Mouse (Mus musculus) kidney, postnatal 14 days (tissue): ENCODE measurements around the gene Irf2.
A peak's percentile ranks its signal among the peaks of the same experiment; 100 is the strongest.

Experiments used
- DNase-seq: peaks from one replicate; pipeline ENCODE4 v3.0.0; 2022; ENCODE audit warnings: mixed read lengths

Gene Irf2

DNA sequence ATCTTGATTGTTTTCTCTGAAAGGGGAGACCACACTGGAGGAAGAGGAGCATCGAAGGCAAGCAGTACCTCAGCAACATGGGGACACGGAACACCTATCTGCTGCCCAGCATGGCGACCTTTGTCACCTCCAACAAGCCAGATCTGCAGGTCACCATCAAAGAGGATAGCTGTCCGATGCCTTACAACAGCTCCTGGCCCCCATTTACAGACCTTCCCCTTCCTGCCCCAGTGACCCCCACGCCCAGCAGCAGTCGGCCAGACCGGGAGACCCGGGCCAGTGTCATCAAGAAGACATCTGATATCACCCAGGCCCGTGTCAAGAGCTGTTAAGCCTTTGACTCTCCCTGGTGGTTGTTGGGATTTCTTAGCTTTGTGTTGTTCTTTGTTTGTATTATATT, 106.4 kb downstream of the Irf2 start:
- DNase-seq: no peak

DNA sequence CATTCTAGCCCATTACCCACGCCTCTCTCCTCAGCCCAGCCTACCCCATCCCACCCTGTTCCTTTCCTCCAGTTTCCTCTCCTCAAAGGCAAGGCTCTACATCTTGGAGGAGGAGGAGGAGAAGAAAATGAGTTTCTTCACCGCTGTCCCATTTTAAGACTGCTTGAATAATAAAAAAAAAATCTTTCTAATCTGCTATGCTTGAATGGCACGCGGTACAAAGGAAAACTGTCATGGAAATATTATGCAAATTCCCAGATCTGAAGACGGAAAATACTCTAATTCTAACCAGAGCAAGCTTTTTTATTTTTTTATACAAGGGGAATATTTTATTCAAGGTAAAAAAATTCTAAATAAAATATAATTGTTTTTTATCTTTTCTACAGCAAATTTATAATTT, 107.4 kb downstream of the Irf2 start:
- DNase-seq: no peak

DNA sequence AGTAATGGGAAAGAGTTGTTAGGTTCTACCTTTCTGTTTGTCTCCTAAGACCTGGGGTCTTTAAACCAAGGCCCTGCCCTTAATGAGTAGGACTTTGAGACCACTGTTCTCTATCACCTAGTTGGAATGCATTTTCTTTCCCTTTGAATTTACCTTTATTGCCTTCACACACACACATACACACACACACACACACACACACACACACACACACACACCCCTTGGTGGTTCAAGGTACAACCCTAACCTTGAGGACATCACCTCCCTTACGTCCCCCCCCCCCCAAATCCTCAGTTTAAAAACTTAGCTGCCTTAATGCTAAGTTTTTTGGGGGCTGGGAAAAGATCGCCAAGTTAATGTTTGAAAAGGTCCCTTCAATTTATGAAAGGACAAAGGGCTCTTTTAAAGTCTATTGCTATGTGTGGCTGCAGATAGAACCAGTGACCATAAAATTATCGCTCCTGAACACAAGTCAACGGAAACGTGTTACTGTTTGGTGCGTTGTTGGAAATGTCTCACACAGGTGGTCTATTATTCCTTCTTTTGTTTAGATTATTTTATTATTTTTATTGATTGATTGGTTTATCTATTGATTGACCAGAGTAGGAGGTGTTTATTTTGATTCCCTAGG, 108.6 kb downstream of the Irf2 start:
- no peak for DNase-seq

DNA sequence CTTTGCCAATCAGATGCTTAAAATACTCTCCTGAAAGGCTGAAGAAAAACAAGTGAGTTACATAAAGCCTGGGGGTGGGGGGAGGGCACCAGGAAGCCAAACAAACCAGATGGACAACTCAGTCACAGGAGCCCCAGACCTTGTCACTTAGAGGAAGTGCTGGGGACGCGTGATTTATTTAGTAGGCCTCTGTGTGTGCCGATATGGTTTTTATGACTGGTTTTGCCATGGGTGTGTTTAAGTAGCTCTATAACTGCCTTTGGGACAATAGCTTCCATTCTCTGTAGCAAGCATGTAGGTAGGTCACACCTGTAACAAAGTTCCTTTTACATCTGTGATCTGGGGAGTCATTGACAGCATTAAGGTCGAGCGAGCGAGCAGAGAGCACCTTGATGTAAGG, 109.4 kb downstream of the Irf2 start:
- DNase-seq: no peak

DNA sequence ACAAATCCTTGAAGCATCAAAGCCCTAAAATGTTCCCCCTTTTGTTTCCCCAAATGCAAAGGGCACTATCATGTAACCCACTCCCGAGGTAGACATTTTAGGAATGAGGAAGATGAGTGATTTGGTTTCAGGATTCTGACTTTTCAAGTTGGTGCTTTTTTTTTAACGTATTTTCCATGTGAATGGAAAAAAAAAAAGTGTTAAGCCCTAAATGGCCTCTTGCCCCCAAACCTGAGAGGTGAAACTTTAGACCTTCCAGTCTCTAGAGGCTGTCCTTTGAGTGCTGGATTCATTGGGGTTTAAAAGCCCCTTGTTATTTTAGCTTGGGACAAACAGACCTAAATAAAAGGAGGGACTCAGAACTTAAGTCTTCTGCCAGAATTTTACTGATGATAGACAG, 109.9 kb downstream of the Irf2 start:
- DNase-seq: no peak

DNA sequence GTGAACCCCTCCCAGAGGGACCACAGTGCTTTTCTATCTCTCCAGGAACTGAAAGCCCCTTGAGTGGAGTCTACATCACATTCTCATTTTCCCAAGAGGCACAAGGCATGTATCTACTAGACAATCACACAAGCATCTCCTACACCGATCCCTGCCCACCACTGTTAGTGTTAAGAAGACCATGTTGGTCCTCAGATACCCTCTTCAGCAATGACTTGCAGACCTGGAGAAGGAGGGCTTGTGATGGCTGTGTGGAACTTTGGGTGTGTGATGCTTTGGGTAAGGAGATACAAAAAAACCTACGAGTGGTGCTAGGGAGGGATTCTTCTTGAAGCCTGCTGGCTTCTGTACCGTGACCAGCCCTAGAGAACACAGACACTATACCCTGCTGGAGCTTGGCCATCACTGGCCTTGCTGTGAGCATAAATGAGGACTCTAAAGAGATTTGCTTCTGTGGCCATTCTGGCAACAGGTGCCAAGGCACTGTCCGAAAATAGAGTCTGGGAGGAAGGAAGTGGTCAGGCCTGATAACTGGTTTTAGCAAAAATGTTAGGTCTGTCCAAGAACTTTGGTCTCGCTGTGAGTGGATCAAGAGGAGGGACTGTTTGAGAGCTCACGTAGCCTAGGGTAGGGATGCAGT, 110.8 kb downstream of the Irf2 start:
- no peak for DNase-seq

DNA sequence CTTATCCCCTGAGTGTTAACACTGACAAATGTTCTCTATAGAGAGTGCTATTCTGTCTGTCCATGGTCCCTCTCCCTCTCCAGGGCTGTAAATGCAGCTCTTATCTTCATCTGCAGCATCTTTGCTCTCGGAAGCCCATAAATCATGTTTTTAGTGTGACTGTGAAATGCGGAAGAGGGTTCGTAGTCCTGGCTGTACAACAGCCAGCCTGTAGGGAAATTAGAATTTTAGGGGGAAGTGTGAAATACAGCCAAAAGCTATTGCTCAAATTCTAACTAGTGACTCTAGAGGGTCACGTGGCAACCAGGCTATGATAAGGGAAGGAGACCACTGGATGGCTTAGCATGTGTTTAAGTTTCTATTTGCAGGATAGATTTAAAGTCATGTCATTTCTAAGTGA, 112.0 kb downstream of the Irf2 start:
- peak; percentile 69 for DNase-seq

DNA sequence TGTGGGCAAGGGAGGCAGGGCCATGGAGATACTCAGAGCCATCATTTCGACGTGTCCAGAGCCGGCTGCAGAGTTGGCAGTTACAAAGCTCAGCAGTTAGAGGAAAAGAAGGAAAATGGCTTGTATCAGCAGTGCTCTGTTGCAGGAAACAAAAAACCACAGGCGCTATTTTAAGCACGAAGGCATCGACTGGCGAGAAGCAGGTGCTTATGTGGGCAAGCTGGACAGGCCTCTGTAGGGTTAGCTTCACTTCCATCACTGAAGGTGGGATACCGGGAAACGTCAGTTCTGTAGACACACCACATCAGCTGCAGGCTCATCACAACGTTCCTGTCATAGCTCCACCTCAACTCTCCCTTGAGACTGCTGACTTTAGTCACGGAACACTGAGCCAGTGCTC, 112.8 kb downstream of the Irf2 start:
- DNase-seq: no peak

DNA sequence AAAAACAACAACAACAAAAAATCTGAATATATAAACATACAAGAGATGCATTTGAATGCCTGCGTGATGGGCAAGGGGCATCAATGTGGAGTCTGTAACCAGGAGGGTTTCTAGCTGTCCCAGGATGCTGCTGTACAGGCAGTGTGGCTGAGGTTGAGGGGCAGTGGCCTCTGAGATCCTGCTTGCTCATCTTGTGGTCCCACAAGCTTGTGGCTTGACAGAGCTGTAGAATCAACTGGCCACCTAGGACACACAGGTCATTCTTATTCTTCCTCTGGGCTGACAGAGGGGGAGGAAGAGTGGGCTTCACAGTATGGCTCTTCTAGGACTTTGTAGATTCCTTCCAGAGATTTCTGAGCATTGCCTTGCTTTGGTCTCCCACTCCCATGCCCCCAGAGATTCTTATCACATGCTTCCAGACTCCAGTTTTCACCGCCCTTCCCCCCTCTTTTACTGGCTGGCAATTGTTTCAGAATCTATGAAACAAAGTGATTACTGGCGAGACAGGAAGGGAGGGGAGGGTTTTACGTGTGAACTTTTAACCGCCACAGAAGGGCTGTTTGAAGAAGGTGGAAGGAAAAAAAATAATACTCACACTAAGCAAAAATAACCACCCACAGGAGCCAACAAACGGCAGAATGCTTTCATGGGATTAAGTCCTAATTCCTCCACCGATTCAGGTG, 119.8 kb downstream of the Irf2 start:
- no peak for DNase-seq

DNA sequence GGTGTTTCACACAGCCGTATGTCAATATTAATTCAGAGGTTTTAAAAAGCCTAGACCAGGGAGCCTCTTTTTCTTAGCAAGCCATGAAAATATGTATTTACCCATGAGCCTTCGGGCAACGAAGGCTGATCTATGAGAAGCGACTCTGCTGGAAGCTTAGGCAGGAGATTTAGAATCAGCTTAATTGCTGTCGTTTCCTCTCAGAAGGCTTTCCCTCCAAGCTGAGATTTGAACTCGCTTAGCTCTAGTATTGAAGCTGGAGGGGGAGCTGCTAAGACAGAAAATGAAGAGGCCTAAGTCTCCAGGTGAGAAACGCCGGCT, 120.3 kb downstream of the Irf2 start:
- no peak for DNase-seq

DNA sequence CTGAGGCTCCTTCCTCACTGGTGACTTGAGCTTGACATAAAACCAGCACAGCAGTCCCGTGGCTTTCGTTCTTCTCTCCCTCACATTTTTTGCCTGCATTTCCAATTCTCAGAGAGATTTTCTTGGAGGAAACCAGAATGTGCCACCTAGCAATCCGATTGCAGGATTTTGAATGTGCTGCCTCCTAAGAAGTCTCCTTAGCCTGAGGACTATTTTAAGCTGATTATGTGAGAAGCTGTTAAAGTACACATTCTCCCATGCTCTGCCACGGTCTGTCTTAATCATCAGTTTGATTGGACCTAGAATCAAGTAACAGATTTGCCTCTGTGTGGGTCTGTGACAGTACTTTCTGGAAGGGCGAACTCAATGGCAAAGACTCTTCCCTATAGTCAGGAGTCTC, 123.0 kb downstream of the Irf2 start:
- no peak for DNase-seq

DNA sequence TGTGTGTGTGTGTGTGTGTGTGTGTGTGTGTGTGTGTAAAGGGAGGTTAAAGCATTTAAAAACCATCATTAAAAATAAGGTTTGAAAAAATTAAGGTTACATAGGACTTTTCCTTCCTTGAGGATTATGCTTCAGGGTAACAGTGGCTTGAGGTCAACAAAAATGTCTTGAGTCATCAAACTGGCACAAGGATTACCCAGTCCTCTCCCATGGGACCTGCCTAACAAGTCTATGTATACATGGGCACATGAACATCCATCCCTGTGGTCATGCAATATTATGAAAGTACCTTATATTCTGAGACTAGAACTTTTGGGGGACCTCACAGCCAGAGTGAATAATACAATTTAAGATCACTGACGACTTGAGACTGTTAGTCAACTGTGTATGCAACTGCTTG, 125.9 kb downstream of the Irf2 start:
- DNase-seq: no peak

DNA sequence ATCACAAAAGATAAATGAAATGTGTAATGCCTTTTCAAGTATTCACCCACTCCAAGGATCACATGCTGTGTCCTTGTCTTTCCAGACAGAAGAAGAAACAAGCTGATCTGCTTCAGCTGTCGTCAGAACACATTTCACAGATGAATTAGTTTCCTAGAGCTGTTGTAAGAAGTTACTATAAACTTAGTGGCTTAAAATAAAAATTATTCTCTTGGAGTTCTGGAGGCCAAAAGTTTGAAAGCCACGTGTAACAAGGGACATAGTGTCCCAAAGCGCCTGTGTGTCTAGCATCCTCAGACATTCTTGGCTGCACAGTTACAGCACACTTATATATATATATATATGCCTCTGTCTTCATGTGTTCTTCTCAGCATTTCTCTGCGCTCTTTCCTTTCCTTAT, 127.9 kb downstream of the Irf2 start:
- DNase-seq: peak; percentile 13

DNA sequence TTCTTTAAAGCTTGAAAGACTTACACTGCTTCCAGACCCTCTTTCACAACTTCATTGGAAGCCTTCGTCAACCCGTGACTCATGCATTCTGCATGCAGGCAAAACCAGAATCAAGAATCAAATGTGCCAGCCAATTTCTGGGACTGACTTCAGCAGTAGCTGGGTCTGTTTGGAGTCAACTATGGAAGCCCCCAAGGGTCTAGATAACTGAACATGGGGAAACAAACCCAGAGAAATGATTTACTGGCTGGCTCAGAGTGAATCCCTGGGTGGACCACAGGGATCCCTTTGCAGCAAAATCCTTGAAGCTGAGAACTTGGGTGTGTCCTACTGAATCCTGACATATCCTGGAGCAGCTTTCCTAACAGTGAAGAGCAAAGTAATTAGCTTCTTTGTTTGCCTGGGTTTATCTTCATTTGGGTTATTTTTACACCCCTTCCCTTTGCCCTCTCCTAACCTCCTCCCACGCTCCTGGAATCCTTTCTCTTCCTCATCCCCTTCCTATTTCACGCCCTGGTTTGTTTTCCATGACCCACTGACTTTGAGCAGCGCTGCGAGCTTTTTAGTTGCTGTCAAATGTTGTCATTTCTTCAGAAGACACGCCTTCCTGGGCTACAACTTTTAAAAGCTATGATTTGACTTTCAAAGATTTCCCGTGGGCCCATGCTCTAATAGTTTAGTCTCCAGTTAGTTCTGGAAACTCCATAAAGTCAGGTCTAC, 129.0 kb downstream of the Irf2 start:
- DNase-seq: peak; percentile 32

DNA sequence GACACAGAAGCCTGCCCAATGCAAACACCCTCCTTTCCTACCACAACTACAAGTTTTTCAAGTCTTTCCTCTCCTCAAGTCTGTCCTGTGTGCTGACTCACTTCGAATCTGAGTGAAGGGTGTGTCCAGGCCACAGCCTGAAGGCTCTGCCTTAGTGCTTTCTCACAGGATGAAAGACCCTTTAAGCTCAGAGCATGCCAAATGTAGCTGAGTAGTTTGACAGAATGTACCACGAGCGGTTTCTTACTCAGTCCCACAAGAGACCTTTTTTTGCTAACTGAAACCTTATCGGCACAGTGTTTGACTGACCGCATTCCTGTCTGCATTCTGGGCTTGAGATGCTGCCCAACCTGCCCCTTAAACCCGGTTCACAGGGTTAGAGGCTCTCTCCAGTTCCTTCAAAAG, 130.0 kb downstream of the Irf2 start:
- DNase-seq: no peak

DNA sequence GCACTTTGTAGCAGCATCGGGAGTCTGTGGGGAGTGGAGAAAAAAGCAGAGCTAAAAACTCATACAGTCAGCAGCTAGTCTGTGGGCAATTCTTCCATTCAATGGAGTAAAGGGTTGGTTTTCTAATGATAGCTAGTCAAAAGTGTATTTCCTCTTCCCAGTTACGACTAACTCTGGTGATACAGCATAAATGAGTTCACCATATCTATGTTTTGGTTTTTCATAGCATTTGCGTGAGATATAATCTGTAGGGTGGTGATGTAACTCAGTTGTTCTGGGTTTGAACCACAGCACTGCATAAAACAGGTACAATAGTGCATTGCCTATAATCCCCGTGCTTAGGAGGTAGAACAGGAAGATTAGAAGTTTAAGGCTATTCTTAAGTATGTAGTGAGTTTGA, 131.6 kb downstream of the Irf2 start:
- no peak for DNase-seq

DNA sequence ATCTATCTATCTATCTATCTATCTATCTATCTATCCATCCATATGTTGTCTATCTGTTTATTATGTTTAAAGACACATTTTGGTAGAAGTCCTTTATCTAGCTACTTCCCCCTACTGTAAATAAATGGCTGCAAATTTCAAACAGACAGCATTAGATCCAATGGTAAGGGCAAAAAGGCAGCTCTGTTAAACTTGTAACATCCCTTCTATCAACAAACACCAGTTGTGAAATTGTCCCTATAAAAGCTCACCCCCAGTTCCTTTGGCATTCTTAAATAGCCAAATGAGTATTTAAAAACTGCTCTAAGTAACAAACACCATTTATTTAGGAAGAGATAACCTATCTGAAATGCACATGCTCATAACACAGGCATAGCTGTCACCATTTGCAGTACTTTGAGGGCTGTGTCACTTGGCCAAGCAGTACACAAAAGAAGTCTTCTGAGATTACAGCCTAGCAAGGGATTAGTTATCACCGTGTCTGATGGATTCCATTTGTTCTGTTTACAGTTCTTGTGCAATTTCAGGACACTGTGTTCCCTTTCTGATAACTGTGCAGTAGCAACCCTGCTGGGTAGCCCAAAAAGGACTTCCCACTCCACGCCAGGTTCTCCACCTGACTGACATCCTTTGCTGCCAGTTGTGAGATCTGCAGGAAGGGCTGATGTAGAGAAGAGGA, 136.2 kb downstream of the Irf2 start:
- peak; percentile 26 for DNase-seq

DNA sequence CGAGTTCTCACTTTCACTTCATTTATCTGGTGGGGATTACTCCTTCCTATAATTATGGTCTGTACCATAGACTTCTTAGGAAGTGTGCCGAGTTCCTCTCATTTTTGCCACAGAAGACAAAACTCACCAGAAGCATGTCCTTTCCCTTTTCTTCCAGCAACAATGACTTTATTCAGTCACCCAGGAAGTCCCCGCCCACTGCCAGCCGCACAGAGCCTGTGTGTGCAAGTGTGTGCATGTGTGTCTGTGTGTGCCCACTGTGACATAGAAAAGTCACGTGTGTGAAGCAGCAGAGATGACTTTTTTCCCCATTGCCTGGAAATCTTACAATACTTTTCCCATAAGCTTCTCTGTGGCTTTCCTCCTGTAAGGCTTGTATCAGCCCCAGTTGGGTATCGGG, 141.8 kb downstream of the Irf2 start:
- DNase-seq: no peak

DNA sequence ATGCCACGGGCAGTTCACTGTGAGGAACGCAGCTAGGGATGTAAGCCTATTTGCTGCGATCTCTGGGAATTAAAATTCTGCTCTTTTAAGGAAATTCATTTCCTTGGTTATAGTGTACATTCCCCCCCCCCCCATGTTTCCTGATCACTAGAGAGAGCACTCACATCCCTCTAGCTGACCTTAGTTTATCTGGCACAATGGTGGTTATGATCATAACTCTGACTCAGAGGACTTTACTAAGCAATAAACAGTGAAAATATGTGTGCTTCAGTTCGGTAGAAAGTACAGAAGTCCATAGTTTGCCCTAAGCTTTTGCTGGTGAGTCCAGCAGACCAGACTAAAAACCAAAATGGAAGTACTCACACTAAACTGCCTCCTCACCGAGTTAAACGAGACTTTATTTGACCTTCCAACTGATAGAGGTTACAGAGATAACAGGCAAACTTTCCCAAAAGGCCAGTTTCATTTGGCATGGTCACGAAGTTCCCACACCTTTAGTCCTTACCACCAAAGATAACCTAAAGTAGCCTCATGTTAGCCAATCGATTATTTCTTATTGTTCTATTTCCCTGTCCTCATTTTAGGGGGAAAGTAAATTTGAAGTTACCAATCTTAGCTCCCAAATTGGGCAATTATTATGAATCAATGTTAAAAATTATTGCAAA, 142.4 kb downstream of the Irf2 start:
- DNase-seq: no peak

DNA sequence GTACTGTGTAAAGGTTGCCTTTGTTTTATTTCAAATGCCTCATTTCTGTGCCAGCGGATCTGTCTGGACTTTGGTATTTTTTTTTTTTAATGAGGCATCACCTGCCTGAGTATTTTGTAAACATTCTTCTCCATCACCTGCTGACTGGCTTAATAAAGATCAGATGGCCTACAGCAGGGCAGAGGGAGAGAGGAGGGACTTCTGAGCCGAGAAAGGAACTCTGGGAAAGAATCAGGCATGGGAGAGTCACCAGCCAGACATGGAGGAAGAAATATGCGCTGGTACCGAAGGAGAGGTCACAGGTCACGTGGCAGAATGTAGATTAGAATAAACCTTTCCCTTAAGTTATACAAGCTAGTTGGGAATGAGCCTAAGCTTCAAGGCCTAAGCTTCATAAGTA, 143.2 kb downstream of the Irf2 start:
- DNase-seq: no peak

DNA sequence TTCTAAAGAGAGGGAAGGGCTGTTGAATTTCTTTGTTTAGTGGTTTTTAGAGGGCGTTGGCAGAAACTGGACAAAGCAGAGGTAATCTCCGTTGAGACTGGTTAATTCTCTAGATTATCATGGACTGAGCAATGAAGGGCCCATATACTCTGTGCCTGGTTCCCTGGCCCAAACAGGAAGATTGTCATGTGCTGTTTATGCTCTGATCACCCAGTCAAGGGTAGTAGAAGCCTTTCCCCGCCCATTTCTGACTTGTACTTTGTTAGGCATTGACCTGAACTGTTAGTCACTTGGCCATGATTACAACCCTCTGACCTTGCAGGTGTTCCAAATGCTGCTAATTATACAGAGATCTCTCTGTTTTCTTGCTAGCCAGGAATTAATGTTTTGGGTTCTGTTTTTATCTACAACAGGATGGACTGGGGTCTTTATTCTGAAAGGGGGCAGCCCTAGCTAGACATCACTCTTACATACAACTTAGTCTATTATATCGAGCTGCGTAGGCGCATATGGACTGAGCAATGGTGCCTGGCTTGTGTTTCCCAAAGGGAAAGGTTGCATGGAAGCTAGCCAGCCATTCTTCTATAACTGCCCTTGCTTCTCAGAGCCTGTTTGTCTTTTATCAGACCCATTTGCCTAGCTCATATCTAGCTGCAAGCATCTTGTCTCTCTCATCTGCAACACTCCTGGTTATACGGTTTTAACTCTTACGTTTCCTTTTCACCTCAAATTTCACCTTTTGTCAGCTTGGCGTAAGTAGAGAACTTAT, 143.9 kb downstream of the Irf2 start:
- no peak for DNase-seq

DNA sequence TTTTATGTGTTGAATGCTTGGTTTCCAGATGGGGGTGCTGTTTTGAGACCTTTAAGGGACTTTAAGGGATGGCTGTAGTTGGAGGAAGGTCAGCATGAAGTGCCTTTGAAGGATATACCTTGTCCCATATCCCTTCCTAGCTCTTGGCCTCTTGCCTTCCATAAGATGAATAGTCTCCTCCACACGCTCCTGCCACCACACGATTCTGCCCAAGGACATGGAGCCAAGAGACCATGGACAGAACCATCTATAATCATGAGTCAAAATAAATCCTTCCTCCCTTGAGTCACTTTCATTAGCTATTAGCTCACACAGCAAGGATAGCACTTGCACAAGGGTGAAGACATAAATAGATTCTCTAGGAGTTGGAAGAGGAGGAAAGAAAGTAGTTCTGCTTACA, 146.3 kb downstream of the Irf2 start:
- no peak for DNase-seq
